Mouse (Mus musculus) embryonic facial prominence, embryonic 15.5 days (tissue): ENCODE measurements around the gene Hrg. TPM values are rescaled to one million over a fixed set of nuclear protein-coding genes. Genes with fewer than 3 reads are reported as not detected.

Experiments
- ATAC-seq: fragments of 200-750 bp; cut with Nextera tagmentation; 2 replicates; pipeline ENCODE4 v1.8.0; 2017; ENCODE audit warnings: low read depth, moderate TSS enrichment; ENCODE audit not compliant: insufficient number of reproducible peaks, low FRiP score, low TSS enrichment
- H3K27ac ChIP-seq: fragments of 300-500 bp; sonication (generic); replicated peaks from 2 replicates; pipeline ENCODE4 v1.5.1; 2015; ENCODE audit warnings: mild to moderate bottlenecking, inconsistent platforms
- H3K27me3 ChIP-seq: fragments of 300-500 bp; sonication (generic); 2 replicates; pipeline ENCODE4 v1.6.1; 2015; ENCODE audit warnings: inconsistent platforms
- H3K36me3 ChIP-seq: fragments of 300-500 bp; sonication (generic); 2 replicates; pipeline ENCODE4 v1.6.1; 2015; ENCODE audit warnings: mild to moderate bottlenecking, inconsistent platforms
- H3K4me1 ChIP-seq: fragments of 300-500 bp; sonication (generic); 2 replicates; pipeline ENCODE4 v1.6.1; 2015; ENCODE audit warnings: inconsistent platforms
- H3K4me2 ChIP-seq: fragments of 300-500 bp; sonication (generic); replicated peaks from 2 replicates; pipeline ENCODE4 v1.6.1; 2015; ENCODE audit warnings: mild to moderate bottlenecking, inconsistent platforms
- H3K4me3 ChIP-seq: fragments of 300-500 bp; sonication (generic); replicated peaks from 2 replicates; pipeline ENCODE4 v1.5.1; 2015; ENCODE audit warnings: mild to moderate bottlenecking, inconsistent platforms
- H3K9ac ChIP-seq: fragments of 300-500 bp; sonication (generic); 2 replicates; pipeline ENCODE4 v1.6.1; 2015; ENCODE audit warnings: inconsistent platforms
- H3K9me3 ChIP-seq: fragments of 300-500 bp; sonication (generic); replicated peaks from 2 replicates; pipeline ENCODE4 v1.6.1; 2016; ENCODE audit warnings: inconsistent platforms
- WGBS: fragments of 180-500 bp; shearing (Covaris S2); methylation state at CpG from one replicate; pipeline ENCODE4 v1.1.7; 2015; 5-methylcytosine and 5-hydroxymethylcytosine counted together
- polyA plus RNA-seq: library from polyadenylated mRNA; unstranded; fragments of >200 nt; fragmentation: Nextera tagmentation; extraction: Ambion mirVana; gene quantifications from 2 replicates; pipeline ENCODE4 v1.2.1, GENCODE M21; 2015

The Hrg gene
- polyA plus RNA-seq, result 0.12 and 0.18 TPM in 2 replicates

GRCm38 (mm10) chr16:22950840-22951395 lies at the start of gene Hrg:
Gene Hrg, plus strand, starts transcription at chr16:22951072.
- Histone ChIP-seq H3K27ac (no peak within 1 kb of the TSS), H3K4me2 (no peak within 1 kb of the TSS), H3K4me3 (no peak within 1 kb of the TSS), H3K27me3 (no peaks in the 10 kb centered on the region), H3K4me1 (no peaks in the 10 kb centered on the region), H3K36me3 (no peaks in the 10 kb centered on the region), H3K9ac (no peak within 1 kb of the TSS), H3K9me3 (no peaks in the 10 kb centered on the region)
- ATAC-seq, result no peak
- WGBS, result 93% methylated on average over 6 of the region's 6 CpGs

DNA sequence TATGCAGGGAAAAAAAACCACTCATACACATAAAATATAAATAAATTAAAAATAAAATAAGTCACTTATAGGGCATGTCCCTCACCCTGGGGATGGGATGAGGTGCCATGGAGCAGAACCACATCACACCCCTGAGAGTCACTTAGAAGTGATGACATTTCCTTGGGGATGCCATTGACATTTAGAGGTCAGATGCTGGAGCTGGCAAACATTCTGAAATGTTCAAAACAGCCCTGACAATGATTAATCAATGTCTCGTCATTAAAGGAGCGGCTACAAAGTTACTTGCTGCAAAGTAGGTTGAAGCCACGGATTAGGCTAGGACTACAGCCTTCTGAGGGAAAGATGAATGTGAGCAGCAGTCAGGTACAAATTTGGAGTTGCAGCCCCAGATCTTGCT lies 49.5 kb upstream of the Hrg start:
- Histone ChIP-seq H3K4me2 (no peak overlapping the region), H3K9ac (no peak overlapping the region), H3K4me1 (no peaks in the 10 kb centered on the region), H3K9me3 (no peaks in the 10 kb centered on the region), H3K27ac (no peak overlapping the region), H3K36me3 (no peaks in the 10 kb centered on the region), H3K27me3 (no peaks in the 10 kb centered on the region), H3K4me3 (no peak overlapping the region)
- 76% methylated on average over 3 of the region's 3 CpGs for WGBS
- no peak for ATAC-seq

- Histone ChIP-seq H3K4me2 (no peak overlapping the region), H3K9me3 (no peaks in the 10 kb centered on the region), H3K4me3 (no peak overlapping the region), H3K27ac (no peak overlapping the region), H3K4me1 (no peaks in the 10 kb centered on the region), H3K36me3 (no peaks in the 10 kb centered on the region), H3K9ac (no peak overlapping the region), H3K27me3 (no peaks in the 10 kb centered on the region)
- ATAC-seq, result no peak
- WGBS, result 86% methylated on average over 6 of the region's 6 CpGs
Observed at GRCm38 (mm10) chr16:22909290-22909689, 41.6 kb upstream of the Hrg start.

DNA sequence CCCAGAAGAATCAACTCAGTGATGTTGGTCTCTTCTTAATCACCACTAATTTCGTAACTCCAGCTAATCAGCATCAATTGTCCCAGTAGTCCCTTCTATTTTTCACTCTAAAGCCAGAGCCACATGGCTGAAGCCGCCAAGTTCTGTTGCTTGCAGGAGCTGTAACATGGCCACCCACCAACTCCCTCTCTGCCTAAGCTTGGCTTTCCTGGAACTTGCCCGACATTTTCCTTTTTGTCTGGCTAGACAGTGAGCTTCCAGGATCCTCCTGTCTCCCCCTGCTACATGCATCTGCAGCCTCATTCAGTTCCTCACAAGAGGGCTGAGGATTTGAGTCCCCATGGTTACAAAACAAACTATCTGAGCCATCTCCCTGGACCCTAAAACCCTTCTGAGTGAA lies 38.9 kb upstream of the Hrg start:
- WGBS, result 75% methylated on average over 3 of the region's 3 CpGs
- H3K27ac ChIP-seq, result no peak overlapping the region

DNA sequence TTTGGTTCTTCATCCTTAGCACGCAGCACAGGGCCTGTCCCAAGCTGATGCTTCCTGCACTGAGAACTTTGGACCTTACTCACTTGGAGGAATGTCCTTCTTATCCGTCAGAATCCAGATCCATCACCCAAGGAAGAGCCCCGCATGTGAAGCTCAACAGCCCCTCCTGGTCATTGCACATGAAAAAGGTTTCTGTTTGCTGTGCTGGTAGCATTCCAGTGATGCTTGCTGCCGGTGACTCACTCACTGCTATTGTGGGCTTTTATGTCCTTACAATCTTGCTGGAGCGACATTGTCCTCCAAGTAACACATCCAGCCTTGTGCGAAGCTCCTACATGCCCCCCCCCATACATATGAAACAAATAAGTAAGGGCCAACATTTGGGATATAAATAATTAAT lies 38.0 kb upstream of the Hrg start:
- 84% methylated on average over 6 of the region's 6 CpGs for WGBS

More for the DNA sequence above, 38.9 kb upstream of the Hrg start:
- Histone ChIP-seq H3K9me3 (no peaks in the 10 kb centered on the region), H3K36me3 (no peaks in the 10 kb centered on the region), H3K27me3 (no peaks in the 10 kb centered on the region), H3K4me3 (no peak overlapping the region), H3K4me2 (no peak overlapping the region), H3K9ac (no peak overlapping the region), H3K4me1 (no peaks in the 10 kb centered on the region)
- no peak for ATAC-seq

GRCm38 (mm10) chr16:22914276-22914675 lies 36.6 kb upstream of the Hrg start:
- Histone ChIP-seq H3K9ac (no peak overlapping the region), H3K9me3 (no peaks in the 10 kb centered on the region), H3K4me3 (no peak overlapping the region), H3K4me1 (peaks cover 6% of the 10 kb centered on the region; the same call in 1 of the 2 replicates), H3K36me3 (no peaks in the 10 kb centered on the region), H3K4me2 (no peak overlapping the region), H3K27ac (no peak overlapping the region), H3K27me3 (no peaks in the 10 kb centered on the region)
- ATAC-seq, result no peak

More for the DNA sequence above, 38.0 kb upstream of the Hrg start:
- Histone ChIP-seq H3K9me3 (no peaks in the 10 kb centered on the region), H3K27ac (no peak overlapping the region), H3K9ac (no peak overlapping the region), H3K4me2 (no peak overlapping the region), H3K4me3 (no peak overlapping the region), H3K36me3 (no peaks in the 10 kb centered on the region), H3K4me1 (no peaks in the 10 kb centered on the region), H3K27me3 (no peaks in the 10 kb centered on the region)
- no peak for ATAC-seq

DNA sequence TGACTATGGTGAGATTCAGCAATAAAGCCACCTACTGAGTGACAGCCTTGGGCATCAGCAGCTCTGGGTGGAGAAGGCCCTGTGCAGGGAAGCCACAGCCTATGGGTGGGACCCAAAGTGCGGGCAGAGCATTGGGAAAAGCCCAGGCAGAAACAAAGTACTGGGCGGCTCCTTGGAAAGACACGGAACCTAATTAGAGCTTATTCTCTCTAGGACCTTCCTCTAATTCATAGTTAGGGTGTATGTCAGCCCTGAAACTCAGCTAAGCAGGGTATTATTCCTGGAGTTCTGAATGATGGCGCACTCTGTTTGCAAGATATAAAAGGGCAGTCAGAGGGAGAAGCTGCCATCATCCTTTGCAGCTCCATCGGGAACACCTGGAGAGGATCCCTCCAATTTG lies 32.8 kb upstream of the Hrg start, which contains the start of gene Fetub:
Fetub (plus strand) TSS at position 301 of the 400 bp plus-strand sequence.
- Histone ChIP-seq H3K9ac (no peak within 1 kb of the TSS), H3K4me2 (no peak within 1 kb of the TSS), H3K9me3 (no peaks in the 10 kb centered on the region), H3K27me3 (no peaks in the 10 kb centered on the region), H3K4me3 (no peak within 1 kb of the TSS), H3K36me3 (no peaks in the 10 kb centered on the region), H3K4me1 (peaks cover 6% of the 10 kb centered on the region; the same call in 1 of the 2 replicates), H3K27ac (no peak within 1 kb of the TSS)
- ATAC-seq, result peak; percentile 64
- WGBS, result 87% methylated on average over 5 of the region's 5 CpGs

GRCm38 (mm10) chr16:22918664-22919312 lies 32.1 kb upstream of the Hrg start:
- H3K4me2 ChIP-seq, result no peak overlapping the region
- H3K9ac ChIP-seq, result no peak overlapping the region
- no peaks in the 10 kb centered on the region for H3K9me3 ChIP-seq
- H3K27ac ChIP-seq, result no peak overlapping the region
- H3K4me1 ChIP-seq, result peaks cover 6% of the 10 kb centered on the region; the same call in 1 of the 2 replicates
- no peak for ATAC-seq
- H3K4me3 ChIP-seq, result no peak overlapping the region
- no peaks in the 10 kb centered on the region for H3K27me3 ChIP-seq
- WGBS, result 32% methylated on average over 15 of the region's 15 CpGs
- H3K36me3 ChIP-seq, result no peaks in the 10 kb centered on the region

DNA sequence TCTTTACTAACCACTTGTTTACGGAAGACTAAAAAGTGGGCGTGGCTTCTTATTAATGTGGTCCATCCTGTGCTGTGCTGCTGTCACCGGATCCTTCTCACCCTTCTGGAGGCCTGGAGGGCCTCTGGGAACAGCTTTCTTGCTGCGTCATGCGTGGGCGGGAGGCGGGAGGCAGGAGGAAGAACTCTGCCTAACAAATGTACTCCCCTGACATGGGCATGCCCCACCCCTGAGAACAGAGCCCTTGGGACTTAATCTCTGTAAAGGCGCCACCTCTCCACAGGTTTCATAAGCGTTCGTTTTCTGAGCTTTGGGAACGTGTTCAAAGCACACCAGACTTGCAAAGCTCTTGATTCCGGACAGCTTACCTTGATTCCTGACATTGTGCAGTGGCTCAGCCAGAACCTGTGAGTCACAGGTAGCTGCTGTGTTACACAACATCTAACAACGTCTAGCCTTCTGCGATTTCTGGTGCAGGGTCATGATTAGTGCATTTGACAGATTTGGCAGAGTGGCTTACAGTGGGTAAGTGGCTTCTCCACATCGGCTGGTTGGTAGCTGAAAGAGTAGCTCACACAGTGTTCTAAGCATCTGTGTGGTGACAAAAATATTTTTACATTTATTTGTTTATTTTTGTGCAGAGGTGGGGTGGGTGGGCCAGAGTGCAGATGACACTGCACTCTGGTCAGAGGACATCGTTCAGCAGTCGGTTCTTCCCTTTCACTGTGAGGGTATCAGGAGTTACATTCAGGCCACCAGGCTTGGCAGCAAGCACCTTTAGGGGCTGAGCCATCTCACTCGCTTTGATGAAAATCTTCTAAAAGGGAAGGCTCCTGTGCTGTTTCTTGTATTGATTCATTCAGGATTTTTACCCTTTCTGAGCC lies 30.7 kb upstream of the Hrg start:
- peak; percentile 76 for ATAC-seq
- H3K9ac ChIP-seq, result no peak overlapping the region
- H3K4me1 ChIP-seq, result peaks cover 6% of the 10 kb centered on the region; the same call in 1 of the 2 replicates
- no peak overlapping the region for H3K4me2 ChIP-seq
- no peaks in the 10 kb centered on the region for H3K27me3 ChIP-seq
- H3K36me3 ChIP-seq, result no peaks in the 10 kb centered on the region
- H3K4me3 ChIP-seq, result no peak overlapping the region
- H3K27ac ChIP-seq, result no peak overlapping the region
- no peaks in the 10 kb centered on the region for H3K9me3 ChIP-seq
- WGBS, result 33% methylated on average over 18 of the region's 18 CpGs

- no peak overlapping the region for H3K9ac ChIP-seq
- peaks cover 6% of the 10 kb centered on the region; the same call in 1 of the 2 replicates for H3K4me1 ChIP-seq
- no peaks in the 10 kb centered on the region for H3K27me3 ChIP-seq
- WGBS, result 90% methylated on average over 5 of the region's 5 CpGs
- H3K4me3 ChIP-seq, result no peak overlapping the region
- ATAC-seq, result no peak
- no peak overlapping the region for H3K4me2 ChIP-seq
- no peaks in the 10 kb centered on the region for H3K9me3 ChIP-seq
- no peak overlapping the region for H3K27ac ChIP-seq
- H3K36me3 ChIP-seq, result no peaks in the 10 kb centered on the region
Observed at GRCm38 (mm10) chr16:22921761-22922160, 29.1 kb upstream of the Hrg start.

DNA sequence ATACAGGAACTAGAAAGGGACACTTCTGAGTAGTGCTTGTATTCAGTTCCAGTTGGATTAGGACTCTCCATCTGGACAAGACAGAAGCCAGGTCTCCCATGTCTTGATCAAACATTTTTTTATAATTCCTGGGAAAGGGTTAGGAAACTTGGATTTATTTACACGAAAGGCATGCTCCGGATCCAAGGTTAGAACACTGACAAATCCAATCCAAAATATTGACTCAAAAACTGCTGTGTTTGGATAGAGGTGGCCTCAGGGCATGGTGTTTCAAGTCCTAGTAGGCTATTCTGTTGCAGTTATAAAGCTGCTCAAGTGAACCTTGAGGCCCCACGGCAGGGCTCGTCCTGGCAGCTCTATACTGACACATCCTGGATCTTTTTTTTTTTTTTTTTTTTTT lies 28.4 kb upstream of the Hrg start:
- H3K9ac ChIP-seq, result no peak overlapping the region
- no peak overlapping the region for H3K4me3 ChIP-seq
- no peaks in the 10 kb centered on the region for H3K27me3 ChIP-seq

More for the DNA sequence above, 28.4 kb upstream of the Hrg start:
- no peak overlapping the region for H3K27ac ChIP-seq
- H3K36me3 ChIP-seq, result no peaks in the 10 kb centered on the region
- no peak overlapping the region for H3K4me2 ChIP-seq
- WGBS, result 76% methylated on average over 4 of the region's 4 CpGs
- no peak for ATAC-seq
- H3K4me1 ChIP-seq, result peaks cover 6% of the 10 kb centered on the region; the same call in 1 of the 2 replicates
- H3K9me3 ChIP-seq, result no peaks in the 10 kb centered on the region
